Mouse (Mus musculus) layer of hippocampus, adult 11-12 months (tissue): ENCODE measurements at regions not wholly inside any gene's neighbourhood (a gene's known extent, or its start where the extent isn't known, plus 50 kb on each side); places are given as distances from the start of the nearest gene placed in this dataset.
"Not testable (repeated sequence)": the region's sequence is repeated elsewhere in the genome, so short reads cannot be mapped to it uniquely, and the experiment has no call there.

ENCODE experiments used
- DNase-seq: peaks from one replicate; pipeline ENCODE4 v3.0.0; 2022; ENCODE audit warnings: low spot score

GRCm38 (mm10) chr12:64788761-64789160 lies 128.9 kb upstream of the Gm527 start:
- DNase-seq, result no peak

- not testable (repeated sequence) for DNase-seq
These were observed 109.2 kb upstream of the Gm527 start for GRCm38 (mm10) chr12:64808492-64808891.

GRCm38 (mm10) chr12:64810081-64810480 lies 107.6 kb upstream of the Gm527 start:
- DNase-seq, result no peak

- no peak for DNase-seq
These were observed 101.8 kb upstream of the Gm527 start for GRCm38 (mm10) chr12:64815871-64816270.

GRCm38 (mm10) chr12:64817056-64817810 lies 100.5 kb upstream of the Gm527 start:
- no peak for DNase-seq

- DNase-seq, result no peak
These were observed 97.0 kb upstream of the Gm527 start for GRCm38 (mm10) chr12:64820722-64821121.

GRCm38 (mm10) chr12:64829662-64830249 lies 88.0 kb upstream of the Gm527 start:
- peak; percentile 12 for DNase-seq

- DNase-seq, result no peak
These were observed 85.2 kb upstream of the Gm527 start for GRCm38 (mm10) chr12:64832313-64833151.

- peak; percentile 19 for DNase-seq
These were observed 60.0 kb upstream of the Gm527 start for GRCm38 (mm10) chr12:64857709-64858108.
